In genomic region chr5:93041276-93041675, GRCm38 (mm10) we compare ENCODE assay signal across 24 mouse cellular contexts. TPM values are rescaled to one million over a fixed set of nuclear protein-coding genes. Genes with fewer than 3 reads are reported as not detected.
DNase-seq lines count a peak whose midpoint lies in the region; ATAC-seq and TF ChIP-seq lines count a peak whose summit lies in the region.
"Had no signal": no experiment of that assay in that cellular context is flagged by ENCODE, and none has a peak within 500 bp of the region (broad histone marks: within the 10 kb centered on the region; RNA-seq: fewer than 3 reads in every experiment).

No protein-coding gene starts in this region.

- no peak overlapping the region for H3K27ac ChIP-seq in intestine, postnatal 0 days (ENCODE audit: low read depth, low read length)
- no peak overlapping the region for H3K27ac ChIP-seq in intestine, embryonic 15.5 days
- H3K27ac ChIP-seq in small intestine, adult 2 months (ENCODE audit: insufficient read depth, low read depth, low read length), result peak overlapping the region; percentile 71
- H3K27ac ChIP-seq: forebrain, embryonic 10.5 days; forebrain, embryonic 13.5 days; heart, embryonic 15.5 days; hindbrain, embryonic 10.5 days; hindbrain, embryonic 13.5 days had no signal

- H3K4me3 ChIP-seq in intestine, postnatal 0 days (ENCODE audit: low read depth, low read length), result peak overlapping the region; percentile 23; the same call in 1 of the 2 replicates
- no peak overlapping the region for H3K4me3 ChIP-seq in intestine, embryonic 15.5 days (replicated peaks)
- H3K4me3 ChIP-seq in small intestine, adult 2 months (ENCODE audit: low read depth, low read length), result peak overlapping the region; percentile 86; the same call in 1 of the 2 replicates
- H3K4me3 ChIP-seq: forebrain, embryonic 10.5 days; forebrain, embryonic 13.5 days; heart, embryonic 12.5 days; heart, embryonic 15.5 days; hindbrain, embryonic 10.5 days; hindbrain, embryonic 13.5 days had no signal

- H3K4me1 ChIP-seq in intestine, postnatal 0 days (replicated peaks; ENCODE audit: control insufficient read depth, insufficient read depth, low read length), result peaks cover 18% of the 10 kb centered on the region; the same call in 1 of the 2 replicates
- peaks cover 32% of the 10 kb centered on the region for H3K4me1 ChIP-seq in intestine, embryonic 15.5 days (replicated peaks)
- peaks cover 8% of the 10 kb centered on the region for H3K4me1 ChIP-seq in small intestine, adult 2 months (ENCODE audit: control insufficient read depth, insufficient read depth, insufficient read length, low read length)

- 31% methylated on average over 3 of the region's 3 CpGs for whole genome bisulfite sequencing in intestine, postnatal 0 days
- 46% methylated on average over 3 of the region's 3 CpGs for WGBS in intestine, embryonic 15.5 days
- 15% methylated on average over 3 of the region's 3 CpGs for WGBS in small intestine, adult 2 months

- no peaks in the 10 kb centered on the region for H3K36me3 ChIP-seq in intestine, postnatal 0 days (ENCODE audit: control insufficient read depth, insufficient read depth)
- H3K36me3 ChIP-seq in intestine, embryonic 15.5 days, result no peaks in the 10 kb centered on the region
- no peaks in the 10 kb centered on the region for H3K36me3 ChIP-seq in small intestine, adult 2 months (ENCODE audit: control insufficient read depth, insufficient read depth, low read length)
- H3K36me3 ChIP-seq: forebrain, embryonic 10.5 days; heart, embryonic 12.5 days; heart, embryonic 15.5 days; hindbrain, embryonic 10.5 days; hindbrain, embryonic 13.5 days had no signal

- peak overlapping the region; percentile 80 for H3K4me2 ChIP-seq in intestine, postnatal 0 days (replicated peaks; ENCODE audit: low read depth)
- no peak overlapping the region for H3K4me2 ChIP-seq in intestine, embryonic 15.5 days (replicated peaks)
- H3K4me2 ChIP-seq: forebrain, embryonic 13.5 days; heart, embryonic 12.5 days; heart, embryonic 15.5 days; hindbrain, embryonic 13.5 days had no signal

- H3K27me3 ChIP-seq in intestine, postnatal 0 days (replicated peaks; ENCODE audit: control insufficient read depth, insufficient read depth, low read length), result 0 out of 2 replicates have a peak, but pooled peaks cover 7% of the 10 kb centered on the region
- H3K27me3 ChIP-seq in intestine, embryonic 15.5 days (replicated peaks), result peaks cover 25% of the 10 kb centered on the region
- H3K27me3 ChIP-seq in small intestine, adult 2 months (ENCODE audit: control insufficient read depth, insufficient read depth, low read length), result no peaks in the 10 kb centered on the region; the same call in 1 of the 2 replicates

- peak overlapping the region; percentile 37; the same call in 1 of the 2 replicates for H3K9ac ChIP-seq in intestine, postnatal 0 days (ENCODE audit: low read depth, low read length)
- H3K9ac ChIP-seq in intestine, embryonic 15.5 days, result no peak overlapping the region
- H3K9ac ChIP-seq: forebrain, embryonic 13.5 days; heart, embryonic 12.5 days; heart, embryonic 15.5 days; hindbrain, embryonic 13.5 days had no signal

- no peaks in the 10 kb centered on the region for H3K9me3 ChIP-seq in intestine, postnatal 0 days (ENCODE audit: control insufficient read depth)
- no peaks in the 10 kb centered on the region for H3K9me3 ChIP-seq in intestine, embryonic 15.5 days
- H3K9me3 ChIP-seq: forebrain, embryonic 10.5 days; forebrain, embryonic 13.5 days; heart, embryonic 12.5 days; heart, embryonic 15.5 days; hindbrain, embryonic 10.5 days; hindbrain, embryonic 13.5 days had no signal

- TF ChIP-seq CTCF in intestine, postnatal 0 days (IDR thresholded peaks at IDR 0.05; ENCODE audit: low read depth), result no peak
- no peak for TF ChIP-seq CTCF in small intestine, adult 2 months (IDR thresholded peaks at IDR 0.05; ENCODE audit: extremely low read depth, insufficient read length, insufficient replicate concordance, low read depth, low read length)

- no peak for TF ChIP-seq POLR2A in small intestine, adult 2 months (IDR thresholded peaks at IDR 0.05; ENCODE audit: low read depth, low read length)

- DNase-seq in kidney, postnatal 36 days, result peak; percentile 13 to 34
- no peak for DNase-seq in kidney, postnatal 25 days
- no peak for DNase-seq in neural tube, embryonic 10.5 days (ENCODE audit: extremely low spot score, low spot score)
- DNase-seq: adrenal gland, adult 2 months; adrenal gland, postnatal 14 days; cerebellum, adult 11 months; cerebellum, adult 8-10 months; cerebellum, postnatal 10 days; gastrocnemius, postnatal 10 days; gastrocnemius, postnatal 36 days; heart, postnatal 10 days; heart, postnatal 36 days had no signal

- ATAC-seq in intestine, postnatal 0 days, result no peak
- no peak for ATAC-seq in intestine, embryonic 15.5 days
- ATAC-seq: CD4-positive, CD25-positive, alpha-beta regulatory T cell, adult 4 months; forebrain, embryonic 13.5 days; forebrain, embryonic 16.5 days had no signal

RNA-seq across cellular contexts. Expression of gene Sowahb, which starts 3.5 kb away (rescaled TPM):
- polyA plus RNA-seq in intestine, postnatal 0 days (2015; fragmentation: Nextera tagmentation; extraction: Ambion mirVana), result 16.1 and 18.0 TPM in 2 replicates
- 5.8 and 6.1 TPM in 2 replicates for polyA plus RNA-seq in intestine, embryonic 15.5 days (2015; fragmentation: Nextera tagmentation; extraction: Ambion mirVana)
- polyA plus RNA-seq in small intestine, adult 2 months (2012; rRNA removed), result 15.4 and 33.6 TPM in 2 replicates
- polyA plus RNA-seq: adrenal gland, adult 2 months; CD4-positive, CD25-positive, alpha-beta regulatory T cell, adult 4 months; forebrain, embryonic 13.5 days; forebrain, embryonic 16.5 days; hindbrain, embryonic 13.5 days; hindbrain, embryonic 16.5 days had no signal

RNA-seq across cellular contexts. Expression of gene Sept11, which starts 52.0 kb away (rescaled TPM):
- 39.2 and 40.9 TPM in 2 replicates for polyA plus RNA-seq in intestine, postnatal 0 days (2015; fragmentation: Nextera tagmentation; extraction: Ambion mirVana)
- polyA plus RNA-seq in intestine, embryonic 15.5 days (2015; fragmentation: Nextera tagmentation; extraction: Ambion mirVana), result 138 and 157 TPM in 2 replicates
- 7.0 and 12.9 TPM in 2 replicates for polyA plus RNA-seq in small intestine, adult 2 months (2012; rRNA removed)

Comparison
In these comparisons a context has a peak if more than half of its experiments do, and no peak if none do; other contexts are left out.
1. DNase-seq: peak in kidney, postnatal 36 days (2 of 2); none in kidney, postnatal 25 days (0 of 2) and neural tube, embryonic 10.5 days (single experiment).